Mouse (Mus musculus) G1E (cell line): Measurements from ENCODE around the gene Rasgef1b.

ENCODE experiments used
- CTCF ChIP-seq: IDR thresholded peaks from 2 replicates; pipeline ENCODE4 v1.5.1; 2012; ENCODE audit warnings: low read depth, low read length, inconsistent platforms, mixed read lengths
- GATA1 ChIP-seq: IDR thresholded peaks from 2 replicates; pipeline ENCODE4 v1.6.1; 2012; ENCODE audit warnings: borderline replicate concordance, low read length, inconsistent platforms, mixed read lengths
- GATA2 ChIP-seq: IDR thresholded peaks from 2 replicates; pipeline ENCODE4 v1.6.1; 2012; ENCODE audit warnings: low read depth, low read length, inconsistent platforms, borderline replicate concordance
- POLR2AphosphoS5 ChIP-seq: IDR thresholded peaks from 2 replicates; pipeline ENCODE4 v1.6.1; 2012; ENCODE audit warnings: low read depth, low read length, inconsistent platforms; ENCODE audit not compliant: insufficient replicate concordance
- TAL1 ChIP-seq: conservative IDR thresholded peaks from 2 replicates; pipeline ENCODE4 v1.6.1; 2012; ENCODE audit warnings: low read depth, low read length, inconsistent platforms, mixed read lengths

GRCm38 (mm10) chr5:99428648-99429047 is 300.2 kb downstream of the Rasgef1b start:
- no peak for TF ChIP-seq CTCF
- no peak for TF ChIP-seq TAL1
- no peak for TF ChIP-seq POLR2AphosphoS5
- TF ChIP-seq GATA1: no peak
- no peak for TF ChIP-seq GATA2
